Mouse (Mus musculus) brain, embryonic 14.5 days (tissue): ENCODE results near the gene Atf7.

Experiments used
- CTCF ChIP-seq: fragments of 200-500 bp; IDR thresholded peaks from 2 replicates; pipeline ENCODE4 v1.5.1; 2012; ENCODE audit warnings: inconsistent platforms, mild to moderate bottlenecking, moderate library complexity, borderline replicate concordance; ENCODE audit not compliant: insufficient read depth, insufficient read length; ENCODE audit errors: extremely low read depth
- POLR2A ChIP-seq: fragments of 200-500 bp; IDR thresholded peaks from 2 replicates; pipeline ENCODE4 v1.6.1; 2012; ENCODE audit warnings: mild to moderate bottlenecking, inconsistent platforms, borderline replicate concordance; ENCODE audit not compliant: poor library complexity, insufficient read depth, insufficient read length, severe bottlenecking; ENCODE audit errors: extremely low read depth

DNA sequence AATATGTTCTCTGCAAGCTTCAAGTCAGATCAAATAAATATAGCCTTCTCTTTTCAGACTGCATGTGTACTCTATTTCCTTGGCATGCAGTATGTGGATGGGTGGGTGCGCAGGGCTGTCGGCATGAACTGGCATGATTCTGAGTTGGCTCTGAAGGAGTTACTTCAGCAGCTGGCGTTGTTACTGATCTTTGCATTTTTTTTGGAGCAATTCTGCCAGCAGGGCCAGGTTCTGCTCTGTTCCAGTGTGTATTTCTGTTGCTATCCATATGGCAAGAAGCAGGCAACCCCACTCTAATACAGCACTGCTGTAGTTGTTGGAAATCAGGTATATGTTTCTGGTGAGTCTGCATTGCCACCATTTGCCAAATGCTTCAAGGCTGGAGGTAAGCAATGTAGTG, 10.6 kb upstream of the Atf7 start:
- TF ChIP-seq CTCF (no peak), POLR2A (no peak)
